Mouse (Mus musculus): ENCODE measurements around the gene Lpcat2. TPM values are rescaled to one million over a fixed set of nuclear protein-coding genes. Genes with fewer than 3 reads are reported as not detected.

The Lpcat2 gene
- polyA plus RNA-seq, 1 experiment = 14.8 TPM

GRCm38 (mm10) chr8:92906553-92906952, 51.4 kb downstream of the Lpcat2 start:
- TF ChIP-seq POLR2A (IDR thresholded peaks at IDR 0.05; ENCODE audit: borderline replicate concordance, control insufficient read depth, low read depth, low read length) (no peak), CTCF (IDR thresholded peaks at IDR 0.05; ENCODE audit: control insufficient read depth, insufficient read depth, low read length) (no peak)
- WGBS = 65% methylated on average over 9 of the region's 9 CpGs

GRCm38 (mm10) chr8:92908448-92908847, 53.3 kb downstream of the Lpcat2 start:
- H3K27ac ChIP-seq (ENCODE audit: control insufficient read depth, insufficient read depth, low read depth, low read length, poor library complexity) = no peak overlapping the region
- TF ChIP-seq CTCF (IDR thresholded peaks at IDR 0.05; ENCODE audit: control insufficient read depth, insufficient read depth, low read length) (no peak), POLR2A (IDR thresholded peaks at IDR 0.05; ENCODE audit: borderline replicate concordance, control insufficient read depth, low read depth, low read length) (no peak)
- 88% methylated on average over 2 of the region's 2 CpGs for WGBS

More at GRCm38 (mm10) chr8:92906553-92906952, 51.4 kb downstream of the Lpcat2 start:
- no peak overlapping the region for H3K4me3 ChIP-seq (replicated peaks; ENCODE audit: control insufficient read depth, low read depth, low read length)
- H3K4me1 ChIP-seq (ENCODE audit: control insufficient read depth, insufficient read depth, low read length) = no peaks in the 10 kb centered on the region; the same call in 1 of the 2 replicates
- no peak overlapping the region for H3K27ac ChIP-seq (ENCODE audit: control insufficient read depth, insufficient read depth, low read depth, low read length, poor library complexity)

GRCm38 (mm10) chr8:92911477-92911876, 56.3 kb downstream of the Lpcat2 start:
- Histone ChIP-seq H3K27ac (ENCODE audit: control insufficient read depth, insufficient read depth, low read depth, low read length, poor library complexity) (no peak overlapping the region), H3K4me3 (replicated peaks; ENCODE audit: control insufficient read depth, low read depth, low read length) (no peak overlapping the region), H3K4me1 (ENCODE audit: control insufficient read depth, insufficient read depth, low read length) (no peaks in the 10 kb centered on the region; the same call in 1 of the 2 replicates)
- WGBS = 67% methylated on average over 3 of the region's 3 CpGs
- TF ChIP-seq CTCF (IDR thresholded peaks at IDR 0.05; ENCODE audit: control insufficient read depth, insufficient read depth, low read length) = no peak
- TF ChIP-seq POLR2A (IDR thresholded peaks at IDR 0.05; ENCODE audit: borderline replicate concordance, control insufficient read depth, low read depth, low read length) = no peak

More at GRCm38 (mm10) chr8:92908448-92908847, 53.3 kb downstream of the Lpcat2 start:
- H3K4me3 ChIP-seq (replicated peaks; ENCODE audit: control insufficient read depth, low read depth, low read length) = no peak overlapping the region
- no peaks in the 10 kb centered on the region; the same call in 1 of the 2 replicates for H3K4me1 ChIP-seq (ENCODE audit: control insufficient read depth, insufficient read depth, low read length)

- no peak overlapping the region for H3K27ac ChIP-seq (ENCODE audit: control insufficient read depth, insufficient read depth, low read depth, low read length, poor library complexity)
- H3K4me3 ChIP-seq (replicated peaks; ENCODE audit: control insufficient read depth, low read depth, low read length) = no peak overlapping the region
- no peak for TF ChIP-seq POLR2A (IDR thresholded peaks at IDR 0.05; ENCODE audit: borderline replicate concordance, control insufficient read depth, low read depth, low read length)
- TF ChIP-seq CTCF (IDR thresholded peaks at IDR 0.05; ENCODE audit: control insufficient read depth, insufficient read depth, low read length) = no peak
- WGBS = 76% methylated on average over 7 of the region's 7 CpGs
- no peaks in the 10 kb centered on the region for H3K4me1 ChIP-seq (ENCODE audit: control insufficient read depth, insufficient read depth, low read length)
Measured at GRCm38 (mm10) chr8:92913396-92913795, 58.3 kb downstream of the Lpcat2 start.

GRCm38 (mm10) chr8:92916082-92916481, 60.9 kb downstream of the Lpcat2 start:
- no peak overlapping the region for H3K4me3 ChIP-seq (replicated peaks; ENCODE audit: control insufficient read depth, low read depth, low read length)
- H3K27ac ChIP-seq (ENCODE audit: control insufficient read depth, insufficient read depth, low read depth, low read length, poor library complexity) = no peak overlapping the region
- WGBS = 61% methylated on average over 3 of the region's 3 CpGs
- H3K4me1 ChIP-seq (ENCODE audit: control insufficient read depth, insufficient read depth, low read length) = no peaks in the 10 kb centered on the region
- TF ChIP-seq POLR2A (IDR thresholded peaks at IDR 0.05; ENCODE audit: borderline replicate concordance, control insufficient read depth, low read depth, low read length) (no peak), CTCF (IDR thresholded peaks at IDR 0.05; ENCODE audit: control insufficient read depth, insufficient read depth, low read length) (no peak)

GRCm38 (mm10) chr8:92921768-92922167, 66.6 kb downstream of the Lpcat2 start:
- WGBS = 82% methylated on average over 3 of the region's 3 CpGs
- H3K27ac ChIP-seq (ENCODE audit: control insufficient read depth, insufficient read depth, low read depth, low read length, poor library complexity) = no peak overlapping the region
- H3K4me3 ChIP-seq (replicated peaks; ENCODE audit: control insufficient read depth, low read depth, low read length) = no peak overlapping the region
- TF ChIP-seq POLR2A (IDR thresholded peaks at IDR 0.05; ENCODE audit: borderline replicate concordance, control insufficient read depth, low read depth, low read length) (no peak), CTCF (IDR thresholded peaks at IDR 0.05; ENCODE audit: control insufficient read depth, insufficient read depth, low read length) (no peak)
- no peaks in the 10 kb centered on the region for H3K4me1 ChIP-seq (ENCODE audit: control insufficient read depth, insufficient read depth, low read length)

GRCm38 (mm10) chr8:92928986-92929385, 73.8 kb downstream of the Lpcat2 start:
- no peak overlapping the region for H3K27ac ChIP-seq (ENCODE audit: control insufficient read depth, insufficient read depth, low read depth, low read length, poor library complexity)
- TF ChIP-seq CTCF (IDR thresholded peaks at IDR 0.05; ENCODE audit: control insufficient read depth, insufficient read depth, low read length) (no peak), POLR2A (IDR thresholded peaks at IDR 0.05; ENCODE audit: borderline replicate concordance, control insufficient read depth, low read depth, low read length) (no peak)
- no peak overlapping the region for H3K4me3 ChIP-seq (replicated peaks; ENCODE audit: control insufficient read depth, low read depth, low read length)
- H3K4me1 ChIP-seq (ENCODE audit: control insufficient read depth, insufficient read depth, low read length) = no peaks in the 10 kb centered on the region
- WGBS = 80% methylated on average over 4 of the region's 4 CpGs

- WGBS = 49% methylated on average over 4 of the region's 4 CpGs
- H3K27ac ChIP-seq (ENCODE audit: control insufficient read depth, insufficient read depth, low read depth, low read length, poor library complexity) = no peak overlapping the region
- TF ChIP-seq POLR2A (IDR thresholded peaks at IDR 0.05; ENCODE audit: borderline replicate concordance, control insufficient read depth, low read depth, low read length) = no peak
- no peak for TF ChIP-seq CTCF (IDR thresholded peaks at IDR 0.05; ENCODE audit: control insufficient read depth, insufficient read depth, low read length)
- no peak overlapping the region for H3K4me3 ChIP-seq (replicated peaks; ENCODE audit: control insufficient read depth, low read depth, low read length)
- no peaks in the 10 kb centered on the region for H3K4me1 ChIP-seq (ENCODE audit: control insufficient read depth, insufficient read depth, low read length)
Measured at GRCm38 (mm10) chr8:92938056-92938455, 82.9 kb downstream of the Lpcat2 start.

- no peak for TF ChIP-seq POLR2A (IDR thresholded peaks at IDR 0.05; ENCODE audit: borderline replicate concordance, control insufficient read depth, low read depth, low read length)
- TF ChIP-seq CTCF (IDR thresholded peaks at IDR 0.05; ENCODE audit: control insufficient read depth, insufficient read depth, low read length) = no peak
- WGBS = 5% methylated on average over 4 of the region's 4 CpGs
- H3K4me1 ChIP-seq (ENCODE audit: control insufficient read depth, insufficient read depth, low read length) = peaks cover 4% of the 10 kb centered on the region
Measured at GRCm38 (mm10) chr8:92949071-92949470, 93.9 kb downstream of the Lpcat2 start.

More at GRCm38 (mm10) chr8:92949071-92949470, 93.9 kb downstream of the Lpcat2 start:
- H3K27ac ChIP-seq (ENCODE audit: control insufficient read depth, insufficient read depth, low read depth, low read length, poor library complexity) = no peak overlapping the region
- H3K4me3 ChIP-seq (replicated peaks; ENCODE audit: control insufficient read depth, low read depth, low read length) = no peak overlapping the region
